Mouse (Mus musculus) NIH3T3 (cell line): ENCODE results near the gene Bcor.

Experiments
- DNase-seq: peaks from one replicate; pipeline ENCODE4 v3.0.0-alpha.2; 2012; ENCODE audit warnings: low read depth

The Bcor gene

GRCm38 (mm10) chrX:12151269-12151995, 8.7 kb downstream of the Bcor start:
- no peak for DNase-seq

GRCm38 (mm10) chrX:12150425-12150824, 9.7 kb downstream of the Bcor start:
- DNase-seq: peak; percentile 86

DNA sequence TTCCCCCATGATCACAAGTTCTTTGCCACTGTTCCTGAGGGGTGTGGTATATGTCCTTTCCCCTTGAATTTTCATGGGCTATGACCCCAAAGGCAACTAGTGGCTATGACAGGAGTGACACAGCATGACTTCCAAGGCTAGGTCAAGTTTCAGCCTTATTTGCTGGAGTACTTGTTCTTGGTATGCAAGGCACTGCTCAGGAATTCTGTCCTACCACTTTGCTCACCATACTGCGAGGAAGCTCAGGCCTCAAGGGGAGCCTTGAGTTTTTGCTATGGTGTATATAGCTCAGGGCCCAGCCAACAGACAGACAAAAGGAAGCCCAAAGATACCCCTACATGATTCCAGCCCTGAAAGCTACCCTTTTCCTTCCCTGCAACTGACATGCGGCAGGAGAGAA, 13.9 kb downstream of the Bcor start:
- DNase-seq: no peak

DNA sequence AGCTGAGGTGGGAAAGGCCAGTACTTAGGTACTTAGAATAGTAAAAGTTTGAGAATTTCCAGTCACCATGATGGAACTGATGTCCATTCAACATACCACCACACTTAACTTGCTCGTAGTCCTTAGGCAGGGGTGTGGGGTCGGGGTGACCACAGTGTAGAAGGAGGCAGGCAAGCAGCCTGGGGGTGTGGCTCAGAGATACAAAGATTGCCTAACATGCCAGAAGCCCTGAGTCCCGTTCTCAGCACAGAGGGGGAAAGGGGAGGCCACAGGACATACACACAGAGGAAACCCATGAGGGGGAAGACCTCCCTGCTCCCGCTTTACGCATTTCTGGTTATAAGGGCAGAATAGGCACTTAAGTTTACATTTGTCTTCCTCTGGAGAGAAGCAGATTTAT, 17.3 kb downstream of the Bcor start:
- no peak for DNase-seq

DNA sequence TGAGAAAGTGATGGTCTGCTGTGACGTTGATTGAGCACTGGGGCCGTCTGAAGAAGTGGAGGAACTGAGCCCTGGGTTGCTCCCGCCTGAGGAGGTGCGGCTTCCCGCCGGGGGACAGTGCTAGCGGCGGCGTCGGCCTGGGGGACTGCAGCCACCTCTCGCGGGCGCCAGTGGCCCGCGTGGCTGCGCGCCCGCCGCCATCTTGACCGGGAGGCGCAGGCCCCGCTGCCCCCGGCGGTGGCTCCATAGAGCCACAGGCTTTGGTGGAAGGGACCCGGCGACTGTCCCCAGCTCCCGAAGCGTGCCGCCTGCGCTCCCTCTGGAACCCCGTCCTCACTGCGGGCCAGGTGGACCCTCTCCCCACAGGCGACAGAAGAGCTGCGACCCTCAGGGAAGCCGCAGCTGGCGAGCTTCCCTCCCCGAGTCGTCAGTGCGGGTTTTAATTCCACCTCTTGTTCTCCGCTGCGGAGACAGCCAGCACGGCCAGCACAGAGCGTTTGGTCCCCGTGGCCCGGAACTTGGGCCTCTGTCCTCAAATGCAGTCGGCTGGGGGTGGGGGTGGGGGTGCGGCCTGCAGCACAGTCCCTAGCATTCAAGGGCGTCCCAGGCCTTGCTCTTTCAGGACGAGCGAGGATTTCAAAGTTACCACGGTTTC, 19.9 kb downstream of the Bcor start:
- no peak for DNase-seq

- no peak for DNase-seq
Observed at GRCm38 (mm10) chrX:12138266-12138665, 21.9 kb downstream of the Bcor start.

DNA sequence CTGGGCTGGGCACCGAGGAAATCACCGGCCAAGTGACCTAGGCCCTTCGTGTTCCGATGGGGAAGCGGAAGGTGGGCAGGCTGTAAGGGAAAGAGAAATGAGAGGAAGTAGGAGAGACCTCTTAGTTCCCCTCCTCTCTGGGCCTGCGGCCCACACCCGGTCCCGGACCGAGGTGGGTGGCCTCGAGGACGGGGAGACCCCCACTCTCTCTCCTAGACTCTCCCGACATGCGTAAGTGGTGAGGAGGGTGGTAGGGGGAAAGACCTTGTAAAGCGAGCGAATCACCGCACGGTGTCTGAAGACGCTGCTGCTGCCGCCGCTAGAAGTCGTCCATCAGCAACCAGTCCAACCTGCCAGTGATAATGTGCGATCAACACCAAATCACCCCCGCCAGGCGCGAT, 23.0 kb downstream of the Bcor start:
- no peak for DNase-seq

GRCm38 (mm10) chrX:12136261-12137101, 23.7 kb downstream of the Bcor start:
- DNase-seq: peak; percentile 22

- DNase-seq: peak; percentile 86
Observed at GRCm38 (mm10) chrX:12135121-12136111, 24.7 kb downstream of the Bcor start.

DNA sequence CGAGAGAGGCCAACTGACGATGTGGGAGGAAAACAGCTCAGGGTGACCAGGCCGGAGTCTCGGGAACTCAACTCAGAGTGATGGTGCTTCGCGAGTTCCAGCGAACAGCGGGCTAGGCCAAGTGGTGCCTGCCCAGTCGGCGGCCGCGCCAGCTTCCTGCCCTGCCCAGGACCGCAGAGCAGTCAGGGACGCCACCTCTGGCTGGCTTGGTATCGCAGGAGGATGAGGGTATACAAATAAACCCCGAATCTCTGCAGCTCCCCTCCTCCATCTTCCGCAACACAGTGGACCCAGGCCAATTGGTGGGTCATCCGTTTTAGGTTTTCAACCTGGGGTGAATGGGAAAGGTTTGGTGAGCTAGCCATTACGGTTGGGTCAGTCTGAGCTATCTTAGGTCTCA, 25.6 kb downstream of the Bcor start:
- DNase-seq: peak; percentile 23

DNA sequence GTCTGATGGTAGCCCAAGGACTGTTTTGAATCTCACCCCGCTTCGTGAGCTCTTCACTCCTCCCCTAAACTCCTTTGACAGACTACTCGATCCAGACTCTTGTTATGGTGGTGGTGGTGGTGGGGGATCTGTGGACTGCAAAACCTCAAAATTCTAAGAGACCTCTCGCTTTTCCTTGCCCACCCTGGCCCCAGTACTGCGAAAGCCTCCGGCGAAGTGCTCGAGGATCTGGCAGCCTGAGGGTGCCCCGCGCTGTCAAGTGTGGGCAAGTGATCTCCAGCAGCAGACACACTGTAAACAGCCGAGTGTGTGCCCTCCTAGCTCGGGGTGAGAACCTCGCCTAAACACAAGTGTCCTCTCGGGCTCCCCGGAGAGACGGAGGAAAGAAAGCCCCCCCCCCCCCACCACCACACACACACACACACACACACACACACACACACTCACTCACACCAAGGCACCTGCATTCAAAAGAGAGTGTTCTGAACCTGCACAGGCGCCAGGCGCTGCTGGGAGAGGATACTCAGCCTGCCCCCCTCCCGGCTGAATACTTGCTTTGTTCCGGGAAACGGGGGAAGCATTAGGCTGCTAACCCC, 26.2 kb downstream of the Bcor start:
- DNase-seq: no peak

GRCm38 (mm10) chrX:12133178-12133835, 26.8 kb downstream of the Bcor start:
- peak; percentile 85 for DNase-seq

GRCm38 (mm10) chrX:12132541-12133177, 27.5 kb downstream of the Bcor start:
- peak; percentile 44 for DNase-seq

DNA sequence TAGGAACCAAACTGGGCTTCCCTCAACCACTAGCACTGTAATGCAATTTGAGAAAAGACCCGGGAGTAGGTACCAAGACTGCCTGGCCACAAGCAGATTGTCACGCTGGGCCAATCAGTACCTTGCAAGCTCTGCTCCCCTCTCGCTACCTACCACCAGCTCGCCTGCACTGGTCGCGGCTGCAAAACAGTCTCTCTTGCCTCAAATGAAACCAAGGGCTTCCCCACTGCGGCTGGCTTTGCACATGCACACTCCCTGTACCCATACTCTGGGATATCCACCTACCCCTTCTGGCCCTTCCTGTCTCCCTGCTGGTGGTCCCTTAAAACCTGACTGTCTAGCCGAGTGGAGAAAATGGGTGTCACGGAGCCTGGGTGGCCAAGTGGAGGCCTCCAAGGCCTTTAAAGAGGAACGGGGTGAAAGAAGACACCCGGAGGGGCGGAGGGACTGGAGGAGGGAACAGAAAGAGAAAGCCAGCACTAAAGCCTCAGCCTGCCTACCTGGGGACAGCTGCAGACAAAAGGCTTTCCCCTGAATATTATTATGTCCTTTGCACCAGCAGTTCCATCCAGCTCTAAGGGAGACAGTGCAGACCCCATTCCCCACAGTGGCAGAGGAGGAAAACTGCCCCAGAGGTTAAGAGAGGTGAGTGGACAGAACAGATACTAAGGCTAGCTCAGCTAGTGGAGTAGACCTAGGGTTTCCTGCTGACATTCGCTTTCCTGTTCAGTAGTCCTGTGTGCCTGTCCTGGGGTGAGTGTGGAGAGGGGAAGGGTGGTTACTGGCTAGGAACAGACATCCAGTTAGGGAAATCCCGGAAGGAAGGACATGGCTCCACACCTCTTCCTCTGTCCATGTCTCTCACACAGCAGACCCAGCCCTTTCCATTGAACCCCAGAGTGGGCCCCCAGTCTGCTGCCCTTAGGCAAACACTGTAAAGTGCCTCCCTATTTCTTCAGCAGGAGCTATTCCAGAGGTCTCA, 30.0 kb downstream of the Bcor start:
- no peak for DNase-seq

GRCm38 (mm10) chrX:12129230-12129629, 30.9 kb downstream of the Bcor start:
- DNase-seq: peak; percentile 94

DNA sequence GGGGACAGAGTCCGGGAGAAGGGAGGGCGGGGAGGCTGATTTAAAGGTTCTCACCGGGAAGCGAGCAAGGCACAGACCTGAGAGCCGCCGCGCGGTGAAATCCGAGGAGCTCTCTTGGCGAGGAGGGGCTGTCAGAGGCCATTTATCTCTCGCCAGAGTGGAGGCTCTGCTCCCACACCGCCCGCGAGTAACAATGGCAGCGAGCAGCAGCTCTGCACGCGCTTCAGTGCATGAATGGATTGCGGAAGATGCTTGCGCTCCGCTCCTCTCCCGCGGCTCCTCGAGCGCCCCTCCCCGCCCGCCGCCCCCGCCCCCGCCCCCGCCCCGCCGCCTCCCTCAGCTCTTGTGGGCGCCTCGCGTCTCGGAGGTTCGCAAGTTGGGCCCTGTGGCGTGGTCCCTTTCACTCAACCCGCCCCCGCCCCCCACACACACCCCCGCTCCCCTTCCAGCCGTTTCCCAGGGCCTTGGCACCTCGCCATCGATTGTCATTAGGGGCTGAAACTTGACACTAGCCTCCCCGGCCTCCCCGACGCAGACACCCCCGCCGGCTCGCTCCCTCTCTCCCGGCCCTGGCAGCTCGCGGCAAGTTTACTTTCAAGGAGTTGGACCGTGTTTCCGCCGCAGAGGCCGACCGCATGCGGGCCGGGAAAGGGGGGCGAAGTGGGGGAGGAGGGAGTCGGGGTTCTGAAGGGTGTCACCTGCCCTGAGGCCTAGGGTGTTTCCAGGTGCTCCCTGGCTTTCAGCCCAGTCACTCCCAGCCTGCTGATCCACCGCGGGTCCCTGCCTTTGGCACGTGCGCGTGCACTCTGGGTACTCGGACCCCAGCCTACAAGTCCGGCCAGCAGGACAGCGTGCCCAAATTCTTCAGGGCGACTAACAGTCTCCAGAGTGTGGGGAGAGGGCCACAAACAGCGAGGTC, 31.7 kb downstream of the Bcor start:
- peak; percentile 93 for DNase-seq

GRCm38 (mm10) chrX:12127799-12128164, 32.4 kb downstream of the Bcor start:
- DNase-seq: peak; percentile 49
